Mouse (Mus musculus) C2C12 (cell line): ENCODE results near the gene Minpp1. TPM values are rescaled to one million over a fixed set of nuclear protein-coding genes. Genes with fewer than 3 reads are reported as not detected.

ENCODE experiments used
- H3K27me3 ChIP-seq: one replicate; pipeline ENCODE4 v1.6.1; 2011; ENCODE audit not compliant: control insufficient read depth, insufficient read depth, insufficient read length
- H3K36me3 ChIP-seq: one replicate; pipeline ENCODE4 v1.6.1; 2011; ENCODE audit not compliant: control insufficient read depth, insufficient read depth
- H3K4me3 ChIP-seq: one replicate; pipeline ENCODE4 v1.5.1; 2011; ENCODE audit warnings: mild to moderate bottlenecking, control low read depth; ENCODE audit not compliant: poor library complexity, insufficient read depth, severe bottlenecking
- H3K79me2 ChIP-seq: one replicate; pipeline ENCODE4 v1.6.1; 2011; ENCODE audit not compliant: control insufficient read depth, insufficient read depth
- H3K79me3 ChIP-seq: one replicate; pipeline ENCODE4 v1.6.1; 2011; ENCODE audit warnings: low read depth, control low read depth
- H3ac ChIP-seq: one replicate; pipeline ENCODE3; 2011; ENCODE audit warnings: low read depth; ENCODE audit not compliant: control insufficient read depth, insufficient read length
- CEBPB ChIP-seq: IDR thresholded peaks from one replicate; pipeline ENCODE4 v1.6.1; 2011; ENCODE audit warnings: low read depth, mild to moderate bottlenecking, control low read depth, moderate library complexity
- CTCF ChIP-seq: IDR thresholded peaks from one replicate; pipeline ENCODE4 v1.5.1; 2011; ENCODE audit not compliant: control insufficient read depth, insufficient read depth, insufficient read length
- FOSL1 ChIP-seq: IDR thresholded peaks from one replicate; pipeline ENCODE4 v1.8.0; 2011; ENCODE audit warnings: mild to moderate bottlenecking, low read length; ENCODE audit not compliant: poor library complexity, insufficient read depth, severe bottlenecking
- MAX ChIP-seq: IDR thresholded peaks from one replicate; pipeline ENCODE4 v1.6.1; 2011; ENCODE audit warnings: mild to moderate bottlenecking, control low read depth
- MYOD1 ChIP-seq: IDR thresholded peaks from one replicate; pipeline ENCODE4 v1.6.1; 2011; ENCODE audit warnings: low read depth; ENCODE audit not compliant: control insufficient read depth, insufficient read length
- MYOG ChIP-seq: IDR thresholded peaks from one replicate; pipeline ENCODE4 v1.6.1; 2011; ENCODE audit not compliant: control insufficient read depth, insufficient read length; ENCODE audit errors: extremely low read depth
- USF1 ChIP-seq: IDR thresholded peaks from one replicate; pipeline ENCODE4 v1.6.1; 2011; ENCODE audit warnings: low read depth, mild to moderate bottlenecking, control low read depth, moderate library complexity
- polyA plus RNA-seq: library from polyadenylated mRNA; unstranded; fragments of >200 nt; fragmentation: generic; extraction: Trizol; gene quantifications from one replicate; pipeline ENCODE4 v1.2.1, GENCODE M21; 2012; ENCODE audit warnings: missing spikeins

Minpp1 gene
- polyA plus RNA-seq, 1 experiment: 30.4 TPM

GRCm38 (mm10) chr19:32532331-32532730 lies 46.8 kb downstream of the Minpp1 start:
- no peaks in the 10 kb centered on the region for H3K79me3 ChIP-seq
- peaks cover 7% of the 10 kb centered on the region for H3K27me3 ChIP-seq
- no peaks in the 10 kb centered on the region for H3K79me2 ChIP-seq
- no peak overlapping the region for H3ac ChIP-seq
- TF ChIP-seq FOSL1 (no peak), CTCF (no peak), CEBPB (no peak), MAX (no peak), USF1 (no peak), MYOG (no peak)
- H3K4me3 ChIP-seq: no peak overlapping the region
- H3K36me3 ChIP-seq: no peaks in the 10 kb centered on the region

DNA sequence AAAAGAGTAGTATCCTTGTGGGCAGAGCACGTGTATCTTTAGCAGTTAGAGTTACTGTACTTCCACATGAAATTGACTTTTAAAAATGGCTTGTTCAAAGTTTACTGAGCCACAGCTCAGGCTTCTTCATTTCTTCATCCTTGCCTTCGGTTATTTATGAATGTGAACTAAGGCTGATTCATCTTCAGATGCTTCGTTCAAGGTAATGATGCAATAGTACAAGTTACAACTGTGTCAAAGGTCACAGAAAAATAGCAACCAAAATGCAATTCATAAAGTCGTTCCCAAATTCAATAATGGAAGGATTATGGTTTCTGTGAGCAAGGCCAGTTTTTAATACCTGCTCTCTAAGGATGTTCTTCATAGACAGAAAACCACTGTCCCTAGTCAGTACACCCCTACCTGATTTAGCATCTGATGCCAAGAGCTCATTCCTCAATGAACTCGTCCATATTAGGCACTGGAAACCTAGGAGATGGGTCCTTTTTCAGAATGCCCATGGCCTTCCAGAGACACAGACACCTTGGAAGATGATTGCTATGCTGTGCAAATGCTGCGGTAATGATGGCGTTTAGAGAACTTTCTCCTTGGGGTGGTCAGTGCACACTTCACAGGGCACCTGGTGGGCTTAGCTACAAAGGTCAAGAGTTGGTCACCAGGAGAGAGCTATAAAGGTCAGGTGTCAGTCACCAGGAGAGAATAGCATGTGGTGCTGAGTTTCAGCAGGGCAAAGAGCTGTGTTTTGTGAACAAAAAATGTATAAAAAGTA lies 47.4 kb downstream of the Minpp1 start:
- TF ChIP-seq MYOG: no peak
- TF ChIP-seq CTCF: no peak
- no peak for TF ChIP-seq MAX
- TF ChIP-seq FOSL1: no peak
- no peak for TF ChIP-seq MYOD1
- no peak for TF ChIP-seq CEBPB
- no peak for TF ChIP-seq USF1
- Histone ChIP-seq H3K27me3 (peaks cover 7% of the 10 kb centered on the region), H3K79me3 (no peaks in the 10 kb centered on the region), H3K36me3 (no peaks in the 10 kb centered on the region), H3K79me2 (no peaks in the 10 kb centered on the region), H3ac (no peak overlapping the region), H3K4me3 (no peak overlapping the region)

DNA sequence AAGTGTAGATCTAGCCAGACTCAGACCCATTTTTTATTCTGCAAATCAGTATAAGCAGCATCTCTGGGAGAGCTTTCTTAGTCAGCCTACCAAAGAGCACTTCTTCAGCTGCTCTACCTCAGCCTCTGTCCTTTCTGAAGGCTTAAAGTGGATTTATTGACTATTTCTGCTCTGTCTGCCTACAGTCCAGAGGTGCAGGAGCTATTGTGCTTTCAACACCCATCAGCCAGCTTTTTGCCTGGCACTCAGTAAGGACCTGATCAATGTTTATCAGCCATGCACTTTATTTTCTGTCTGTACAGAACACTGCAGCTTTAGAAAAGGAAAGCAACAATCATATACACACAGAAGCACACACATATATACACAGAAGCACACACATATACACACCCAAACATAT lies 49.3 kb downstream of the Minpp1 start:
- H3K27me3 ChIP-seq: peaks cover 4% of the 10 kb centered on the region
- H3ac ChIP-seq: no peak overlapping the region
- H3K79me3 ChIP-seq: no peaks in the 10 kb centered on the region
- no peak for TF ChIP-seq USF1
- TF ChIP-seq MYOD1: no peak
- no peak for TF ChIP-seq CEBPB
- no peak for TF ChIP-seq FOSL1
- no peak for TF ChIP-seq MAX
- H3K79me2 ChIP-seq: no peaks in the 10 kb centered on the region
- H3K4me3 ChIP-seq: no peak overlapping the region
- H3K36me3 ChIP-seq: no peaks in the 10 kb centered on the region

- peaks cover 18% of the 10 kb centered on the region for H3K27me3 ChIP-seq
- no peaks in the 10 kb centered on the region for H3K79me3 ChIP-seq
- no peak overlapping the region for H3K4me3 ChIP-seq
- H3K79me2 ChIP-seq: no peaks in the 10 kb centered on the region
- H3K36me3 ChIP-seq: no peaks in the 10 kb centered on the region
- H3ac ChIP-seq: no peak overlapping the region
- TF ChIP-seq CTCF (no peak), MYOG (no peak), MAX (no peak), FOSL1 (no peak), USF1 (no peak), MYOD1 (no peak), CEBPB (no peak)
Observed at GRCm38 (mm10) chr19:32542784-32543490, 57.4 kb downstream of the Minpp1 start.

GRCm38 (mm10) chr19:32547396-32547795 lies 61.8 kb downstream of the Minpp1 start:
- H3ac ChIP-seq: no peak overlapping the region
- TF ChIP-seq USF1 (no peak), CEBPB (no peak), MAX (no peak), CTCF (no peak), MYOD1 (no peak), MYOG (no peak), FOSL1 (no peak)
- no peak overlapping the region for H3K4me3 ChIP-seq
- no peaks in the 10 kb centered on the region for H3K36me3 ChIP-seq
- H3K79me2 ChIP-seq: no peaks in the 10 kb centered on the region
- peaks cover 4% of the 10 kb centered on the region for H3K27me3 ChIP-seq
- H3K79me3 ChIP-seq: no peaks in the 10 kb centered on the region
